ENCODE assay signal across 32 mouse cellular contexts in the genomic region with DNA sequence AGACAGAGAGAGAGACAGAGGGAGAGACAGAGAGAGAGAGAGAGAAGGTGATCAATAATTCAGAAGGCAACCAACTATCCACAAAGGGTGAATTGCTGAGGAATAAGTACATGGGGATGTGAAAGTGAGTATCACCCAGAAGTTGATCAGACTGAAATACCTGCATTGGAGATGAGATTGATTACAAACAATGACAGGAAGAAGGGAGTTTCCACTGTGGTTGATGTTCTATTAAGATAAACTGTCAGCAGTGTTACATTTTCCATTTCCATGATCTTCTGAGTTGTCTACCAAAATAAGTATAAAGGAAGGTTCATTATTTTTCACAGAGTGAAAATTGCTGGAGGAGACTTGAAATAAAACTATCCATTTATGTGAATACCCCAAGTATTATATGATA. TPM values are rescaled to one million over a fixed set of nuclear protein-coding genes. Genes with fewer than 3 reads are reported as not detected.
A peak's percentile ranks its signal among the peaks of the same experiment; 100 is the strongest.
DNase-seq lines count a peak whose midpoint lies in the region; ATAC-seq and TF ChIP-seq lines count a peak whose summit lies in the region.
"Had no signal": no experiment of that assay in that cellular context is flagged by ENCODE, and none has a peak within 500 bp of the region (broad histone marks: within the 10 kb centered on the region; RNA-seq: fewer than 3 reads in every experiment).

No protein-coding gene starts in this region.

- H3K36me3 ChIP-seq in hindbrain, embryonic 14.5 days (replicated peaks; ENCODE audit: control insufficient read depth, insufficient read depth) = no peaks in the 10 kb centered on the region
- H3K36me3 ChIP-seq: embryonic facial prominence, embryonic 13.5 days; embryonic facial prominence, embryonic 15.5 days; forebrain, embryonic 10.5 days; forebrain, embryonic 12.5 days had no signal

- peak; percentile 74 for DNase-seq in CD4-positive helper T cell, adult 2 months (ENCODE audit: low read depth, low spot score)
- peak; percentile 72 for DNase-seq in induced T-regulatory cell, adult 2 months (ENCODE audit: low read depth)
- DNase-seq in naive thymus-derived CD4-positive, alpha-beta T cell, adult 2 months (ENCODE audit: low read depth) = peak; percentile 2
- no peak for DNase-seq in adrenal gland, postnatal 10 days
- no peak for DNase-seq in hindbrain, embryonic 14.5 days (ENCODE audit: low spot score)
- no peak for DNase-seq in layer of hippocampus, adult 18-20 months (ENCODE audit: low spot score in 2 of 2)
- DNase-seq in cerebellum, adult 2 months = no peak
- DNase-seq: adrenal gland, adult 8-10 months; adrenal gland, postnatal 25 days; B cell, adult 2 months; cerebellum, adult 11 months; cerebellum, adult 18-20 months; cerebellum, adult 9-11 months; cerebellum, postnatal 14 days; cerebellum, postnatal 36 days; embryo, embryonic 11 days had no signal

- no peak overlapping the region for H3K9ac ChIP-seq in hindbrain, embryonic 14.5 days
- H3K9ac ChIP-seq: embryonic facial prominence, embryonic 13.5 days; embryonic facial prominence, embryonic 15.5 days; forebrain, embryonic 12.5 days had no signal

- TF ChIP-seq CTCF in cerebellum, adult 2 months (IDR thresholded peaks at IDR 0.05; ENCODE audit: borderline replicate concordance, insufficient read depth, low read depth, low read length) = no peak

- no peaks in the 10 kb centered on the region for H3K9me3 ChIP-seq in hindbrain, embryonic 14.5 days (ENCODE audit: control insufficient read depth, low read length)
- H3K9me3 ChIP-seq: embryonic facial prominence, embryonic 13.5 days; embryonic facial prominence, embryonic 15.5 days; forebrain, embryonic 10.5 days; forebrain, embryonic 12.5 days had no signal

- no peaks in the 10 kb centered on the region for H3K4me1 ChIP-seq in hindbrain, embryonic 14.5 days (replicated peaks; ENCODE audit: control insufficient read depth, insufficient read depth, low read length)
- H3K4me1 ChIP-seq in cerebellum, adult 2 months (ENCODE audit: control insufficient read depth, insufficient read depth, low read length) = no peaks in the 10 kb centered on the region
- H3K4me1 ChIP-seq: embryonic facial prominence, embryonic 13.5 days; embryonic facial prominence, embryonic 15.5 days; forebrain, embryonic 10.5 days; forebrain, embryonic 12.5 days had no signal

- H3K4me2 ChIP-seq in hindbrain, embryonic 14.5 days (replicated peaks) = no peak overlapping the region
- H3K4me2 ChIP-seq: embryonic facial prominence, embryonic 13.5 days; embryonic facial prominence, embryonic 15.5 days; forebrain, embryonic 12.5 days had no signal

- TF ChIP-seq POLR2A in cerebellum, adult 2 months (IDR thresholded peaks at IDR 0.05; ENCODE audit: borderline replicate concordance, insufficient read depth, low read length) = no peak

- ATAC-seq in CD4-positive, CD25-positive, alpha-beta regulatory T cell, adult 4 months = peak; percentile 97
- ATAC-seq in hindbrain, embryonic 14.5 days (ENCODE audit: low FRiP score) = no peak
- ATAC-seq: forebrain, embryonic 14.5 days; forebrain, embryonic 16.5 days had no signal

- no peaks in the 10 kb centered on the region for H3K27me3 ChIP-seq in hindbrain, embryonic 14.5 days (ENCODE audit: control insufficient read depth, insufficient read depth, low read length)
- H3K27me3 ChIP-seq in cerebellum, adult 2 months (ENCODE audit: control insufficient read depth, insufficient read depth, low read length) = no peaks in the 10 kb centered on the region
- H3K27me3 ChIP-seq: embryonic facial prominence, embryonic 13.5 days; embryonic facial prominence, embryonic 15.5 days; forebrain, embryonic 12.5 days had no signal

- no peak overlapping the region for H3K4me3 ChIP-seq in hindbrain, embryonic 14.5 days (replicated peaks; ENCODE audit: low read length)
- no peak overlapping the region for H3K4me3 ChIP-seq in cerebellum, adult 2 months (replicated peaks; ENCODE audit: insufficient read depth, low read depth, low read length)
- H3K4me3 ChIP-seq: embryonic facial prominence, embryonic 13.5 days; embryonic facial prominence, embryonic 15.5 days; erythroblast, embryonic 14.5 days; forebrain, embryonic 10.5 days; forebrain, embryonic 12.5 days had no signal

- H3K27ac ChIP-seq in hindbrain, embryonic 14.5 days = no peak overlapping the region
- H3K27ac ChIP-seq in cerebellum, adult 2 months (ENCODE audit: insufficient read depth, low read length) = no peak overlapping the region
- H3K27ac ChIP-seq: embryonic facial prominence, embryonic 13.5 days; embryonic facial prominence, embryonic 15.5 days; forebrain, embryonic 10.5 days; forebrain, embryonic 12.5 days had no signal

RNA-seq across cellular contexts. Expression of gene Olfr183, which starts 12.0 kb away (rescaled TPM):
- polyA plus RNA-seq in CD4-positive, CD25-positive, alpha-beta regulatory T cell, adult 4 months (2017; shearing (Covaris generic)) = not detected
- total RNA-seq in adrenal gland, postnatal 10 days (2021) = not detected
- not detected in 2 replicates for polyA plus RNA-seq in hindbrain, embryonic 14.5 days (2014; fragmentation: Nextera tagmentation; extraction: Ambion mirVana)
- not detected for total RNA-seq in layer of hippocampus, adult 18-20 months (2021)
- polyA plus RNA-seq in cerebellum, adult 2 months (2012; rRNA removed) = not detected in 2 replicates
- total RNA-seq: adrenal gland, adult 18-20 months; adrenal gland, adult 8-10 months; adrenal gland, postnatal 25 days; adrenal gland, postnatal 4 days; common myeloid progenitor, adult 5-6 weeks; ES-E14 had no signal
- polyA plus RNA-seq: brain, embryonic 14.5 days; embryonic facial prominence, embryonic 11.5 days; embryonic facial prominence, embryonic 13.5 days; embryonic facial prominence, embryonic 15.5 days; erythroblast, embryonic 14.5 days; forebrain, embryonic 10.5 days; forebrain, embryonic 12.5 days; forebrain, embryonic 14.5 days; forebrain, embryonic 16.5 days; frontal cortex, adult 2 months had no signal

RNA-seq across cellular contexts. Expression of gene Olfr186, which starts 22.9 kb away (rescaled TPM):
- not detected for polyA plus RNA-seq in CD4-positive, CD25-positive, alpha-beta regulatory T cell, adult 4 months (2017; shearing (Covaris generic))
- not detected for total RNA-seq in adrenal gland, postnatal 10 days (2021)
- polyA plus RNA-seq in hindbrain, embryonic 14.5 days (2014; fragmentation: Nextera tagmentation; extraction: Ambion mirVana) = not detected in 2 replicates
- not detected for total RNA-seq in layer of hippocampus, adult 18-20 months (2021)
- not detected in 2 replicates for polyA plus RNA-seq in cerebellum, adult 2 months (2012; rRNA removed)
- total RNA-seq: adrenal gland, adult 18-20 months; adrenal gland, adult 8-10 months; adrenal gland, postnatal 25 days; adrenal gland, postnatal 4 days; common myeloid progenitor, adult 5-6 weeks; ES-E14; MEL had no signal
- polyA plus RNA-seq: brain, embryonic 14.5 days; embryonic facial prominence, embryonic 11.5 days; embryonic facial prominence, embryonic 13.5 days; forebrain, embryonic 10.5 days; forebrain, embryonic 12.5 days; forebrain, embryonic 14.5 days; forebrain, embryonic 16.5 days had no signal

RNA-seq across cellular contexts. Expression of gene Olfr187, which starts 32.4 kb away (rescaled TPM):
- not detected for polyA plus RNA-seq in CD4-positive, CD25-positive, alpha-beta regulatory T cell, adult 4 months (2017; shearing (Covaris generic))
- total RNA-seq in adrenal gland, postnatal 10 days (2021) = not detected
- polyA plus RNA-seq in hindbrain, embryonic 14.5 days (2014; fragmentation: Nextera tagmentation; extraction: Ambion mirVana) = not detected in 2 replicates
- not detected for total RNA-seq in layer of hippocampus, adult 18-20 months (2021)
- polyA plus RNA-seq in cerebellum, adult 2 months (2012; rRNA removed) = not detected in 2 replicates
- total RNA-seq: adrenal gland, adult 18-20 months; adrenal gland, adult 8-10 months; adrenal gland, postnatal 25 days; adrenal gland, postnatal 4 days; common myeloid progenitor, adult 5-6 weeks; ES-E14; MEL had no signal
- polyA plus RNA-seq: brain, embryonic 14.5 days; embryonic facial prominence, embryonic 11.5 days; embryonic facial prominence, embryonic 13.5 days; embryonic facial prominence, embryonic 15.5 days; erythroblast, embryonic 14.5 days; forebrain, embryonic 10.5 days; forebrain, embryonic 12.5 days; forebrain, embryonic 14.5 days; forebrain, embryonic 16.5 days; frontal cortex, adult 2 months had no signal

Comparison
In these comparisons a context has a peak if more than half of its experiments do, and no peak if none do; other contexts are left out.
1. DNase-seq: peak in CD4-positive helper T cell, adult 2 months (single experiment), induced T-regulatory cell, adult 2 months (single experiment) and naive thymus-derived CD4-positive, alpha-beta T cell, adult 2 months (single experiment); none in adrenal gland, postnatal 10 days (single experiment), hindbrain, embryonic 14.5 days (single experiment), layer of hippocampus, adult 18-20 months (0 of 2) and cerebellum, adult 2 months (0 of 2).